20 mouse cellular contexts compared by ENCODE assay signal in genomic region chr6:124346613-124347012, GRCm38 (mm10). TPM values are rescaled to one million over a fixed set of nuclear protein-coding genes. Genes with fewer than 3 reads are reported as not detected.
DNase-seq lines count a peak whose midpoint lies in the region; TF ChIP-seq lines count a peak whose summit lies in the region.
"Had no signal": no experiment of that assay in that cellular context is flagged by ENCODE, and none has a peak within 500 bp of the region (broad histone marks: within the 10 kb centered on the region; RNA-seq: fewer than 3 reads in every experiment).

No protein-coding gene starts in this region.

- TF ChIP-seq CTCF in left cerebral cortex, adult 2 months (IDR thresholded peaks at IDR 0.05): peak; percentile 8; the same call in 1 of the 2 replicates

- no peak overlapping the region for H3K9ac ChIP-seq in ES-E14 (ENCODE audit: insufficient read depth, low read depth, low read length, poor library complexity, severe bottlenecking)
- H3K9ac ChIP-seq: forebrain, embryonic 13.5 days; hindbrain, embryonic 14.5 days; liver, embryonic 13.5 days; midbrain, embryonic 15.5 days; stomach, embryonic 15.5 days had no signal

- intact Hi-C loops in left cerebral cortex, adult 2 months (cut with DNase I): no loop called here
- intact Hi-C loops in left cerebral cortex, postnatal 4 days (cut with DNase I): no loop called here

- H3K36me3 ChIP-seq in ES-E14 (ENCODE audit: control insufficient read depth, insufficient read depth, low read length, poor library complexity, severe bottlenecking): no peaks in the 10 kb centered on the region
- H3K36me3 ChIP-seq in midbrain, embryonic 10.5 days: no peaks in the 10 kb centered on the region
- H3K36me3 ChIP-seq: liver, embryonic 13.5 days; midbrain, embryonic 15.5 days; stomach, embryonic 15.5 days had no signal

- in situ Hi-C loops in ES-E14 (cut with MboI; ENCODE audit: low sequenced_read_pairs in 2 of 2, unreplicated experiment in 2 of 2): no loop called here

- DNase-seq in left cerebral cortex, adult 2 months (ENCODE audit: extremely low spot score in 1 of 2, low spot score in 2 of 2): no peak
- no peak for DNase-seq in left cerebral cortex, postnatal 4 days
- DNase-seq in 416B (ENCODE audit: low read depth) (peak; percentile 42), ES-E14 (ENCODE audit: low read depth, low spot score) (peak; percentile 15)
- DNase-seq in induced T-regulatory cell, adult 2 months (ENCODE audit: low read depth): peak; percentile 7
- DNase-seq in frontal cortex, adult 2 months (ENCODE audit: extremely low spot score in 1 of 2, low spot score in 1 of 2): no peak
- DNase-seq in embryo, embryonic 9.5 days (ENCODE audit: extremely low spot score): no peak
- DNase-seq in midbrain, embryonic 10.5 days (ENCODE audit: low spot score): no peak
- DNase-seq: adrenal gland, adult 8-10 months; cerebellum, adult 8-10 months; embryo, embryonic 11 days; heart, postnatal 10 days; kidney, postnatal 14 days; liver, embryonic 13.5 days; lung, postnatal 4 days; retina, postnatal 1 day had no signal

- 75% methylated on average over 6 of the region's 6 CpGs for WGBS in midbrain, embryonic 10.5 days

- H3K27ac ChIP-seq in left cerebral cortex, adult 2 months: no peak overlapping the region
- H3K27ac ChIP-seq in ES-E14 (ENCODE audit: insufficient read depth, low read depth, low read length, poor library complexity, severe bottlenecking): no peak overlapping the region
- no peak overlapping the region for H3K27ac ChIP-seq in midbrain, embryonic 10.5 days (replicated peaks)
- H3K27ac ChIP-seq: forebrain, embryonic 13.5 days; hindbrain, embryonic 14.5 days; liver, embryonic 13.5 days; midbrain, embryonic 15.5 days; stomach, embryonic 15.5 days had no signal

- no peaks in the 10 kb centered on the region for H3K4me1 ChIP-seq in ES-E14 (ENCODE audit: control insufficient read depth in 2 of 2, insufficient read depth in 2 of 2, low read length in 2 of 2, poor library complexity in 1 of 2)
- no peaks in the 10 kb centered on the region for H3K4me1 ChIP-seq in midbrain, embryonic 10.5 days
- H3K4me1 ChIP-seq: forebrain, embryonic 13.5 days; liver, embryonic 13.5 days; midbrain, embryonic 15.5 days; stomach, embryonic 15.5 days had no signal

- H3K9me3 ChIP-seq in ES-E14 (ENCODE audit: control insufficient read depth, insufficient read depth, low read depth, low read length): no peaks in the 10 kb centered on the region
- H3K9me3 ChIP-seq in midbrain, embryonic 10.5 days (replicated peaks): no peaks in the 10 kb centered on the region
- H3K9me3 ChIP-seq: forebrain, embryonic 13.5 days; liver, embryonic 13.5 days; midbrain, embryonic 15.5 days; stomach, embryonic 15.5 days had no signal

- H3K4me3 ChIP-seq in left cerebral cortex, adult 2 months: no peak overlapping the region
- H3K4me3 ChIP-seq in ES-E14 (ENCODE audit: insufficient read depth in 1 of 2, low read depth in 1 of 2, low read length in 2 of 2, poor library complexity in 1 of 2, severe bottlenecking in 1 of 2): no peak overlapping the region
- H3K4me3 ChIP-seq in midbrain, embryonic 10.5 days: no peak overlapping the region
- H3K4me3 ChIP-seq: forebrain, embryonic 13.5 days; liver, embryonic 13.5 days; midbrain, embryonic 15.5 days; stomach, embryonic 15.5 days had no signal

- H3K27me3 ChIP-seq in midbrain, embryonic 10.5 days (ENCODE audit: low read depth, poor library complexity, severe bottlenecking): no peaks in the 10 kb centered on the region
- H3K27me3 ChIP-seq: forebrain, embryonic 13.5 days; liver, embryonic 13.5 days; midbrain, embryonic 15.5 days; stomach, embryonic 15.5 days had no signal

TF ChIP-seq in ES-E14, 5 proteins besides CTCF, POLR2A, EP300 and RAD21:
- 0 out of 2 replicates have a peak, but pooled peaks have one; percentile 5 for TF ChIP-seq ZC3H11A (IDR thresholded peaks at IDR 0.05; ENCODE audit: borderline replicate concordance, low read depth, low read length)
- no peak for TF ChIP-seq HCFC1 (IDR thresholded peaks at IDR 0.05; ENCODE audit: borderline replicate concordance, insufficient read depth, low read length)

RNA-seq across cellular contexts. Expression of gene Cd163, which starts 42.2 kb away (rescaled TPM):
- 1 to 10 TPM; 2.7 to 3.6 TPM for total RNA-seq in left cerebral cortex, adult 2 months (2021)
- 1 to 10 TPM; 2.2 to 2.3 TPM for total RNA-seq in left cerebral cortex, postnatal 4 days (2021)
- 0.05 and 0.22 TPM in 2 replicates for total RNA-seq in ES-E14 (2012; rRNA removed)
- polyA plus RNA-seq in frontal cortex, adult 2 months (2012; rRNA removed): 0.42 and 0.58 TPM in 2 replicates
- polyA plus RNA-seq in midbrain, embryonic 10.5 days (2016; fragmentation: Nextera tagmentation; extraction: Ambion mirVana): not detected in 2 replicates

Comparison
In these comparisons a context has a peak if more than half of its experiments do, and no peak if none do; other contexts are left out.
1. DNase-seq: peak in 416B (single experiment), ES-E14 (single experiment) and induced T-regulatory cell, adult 2 months (single experiment); none in left cerebral cortex, adult 2 months (0 of 2), left cerebral cortex, postnatal 4 days (single experiment), frontal cortex, adult 2 months (0 of 2), embryo, embryonic 9.5 days (single experiment) and midbrain, embryonic 10.5 days (single experiment).